Mouse (Mus musculus) MEL (cell line): ENCODE data around the gene B9d2. TPM values are rescaled to one million over a fixed set of nuclear protein-coding genes. Genes with fewer than 3 reads are reported as not detected.

Experiments
- DNase-seq: peaks from one replicate; pipeline ENCODE4 v3.0.0; 2011; ENCODE audit warnings: low read depth, low spot score
- H3K27ac ChIP-seq: 2 replicates; pipeline ENCODE4 v1.5.1; 2012; ENCODE audit warnings: low read depth, mild to moderate bottlenecking, control low read depth, low read length, moderate library complexity; ENCODE audit not compliant: control insufficient read depth
- H3K27me3 ChIP-seq, 2 experiments: fragments of 150-350 bp in 1 of 2; sonication (generic) in 1 of 2; 2 replicates each; pipeline ENCODE4 v1.6.1; 2012; ENCODE audit warnings: low read length in 2 of 2, mild to moderate bottlenecking in 2 of 2, improper control_type of control experiment in 1 of 2, moderate library complexity in 1 of 2; ENCODE audit not compliant: insufficient read depth in 2 of 2, control insufficient read depth in 1 of 2
- H3K36me3 ChIP-seq, 2 experiments: 2 replicates each; pipeline ENCODE4 v1.6.1; 2012 to 2014; ENCODE audit warnings: low read length in 2 of 2, improper control_type of control experiment in 1 of 2, inconsistent platforms in 1 of 2, mild to moderate bottlenecking in 1 of 2; ENCODE audit not compliant: insufficient read depth in 2 of 2, control insufficient read depth in 1 of 2
- H3K4me1 ChIP-seq, 2 experiments: fragments of 150-350 bp in 1 of 2; sonication (generic) in 1 of 2; 2 replicates each; pipeline ENCODE4 v1.6.1; 2012; ENCODE audit warnings: low read length in 2 of 2, improper control_type of control experiment in 1 of 2, mild to moderate bottlenecking in 1 of 2; ENCODE audit not compliant: insufficient read depth in 2 of 2, control insufficient read depth in 1 of 2
- H3K4me3 ChIP-seq, 2 experiments: fragments of 150-350 bp in 1 of 2; sonication (generic) in 1 of 2; 2 replicates each; pipeline ENCODE4 v1.5.1; 2012; ENCODE audit warnings: low read depth in 2 of 2, low read length in 2 of 2, mild to moderate bottlenecking in 2 of 2, moderate library complexity in 2 of 2, control low read depth in 1 of 2, improper control_type of control experiment in 1 of 2; ENCODE audit not compliant: control insufficient read depth in 1 of 2, insufficient read depth in 1 of 2
- H3K79me2 ChIP-seq: 2 replicates; pipeline ENCODE4 v1.6.1; 2012; ENCODE audit warnings: mild to moderate bottlenecking, low read length, moderate library complexity; ENCODE audit not compliant: control insufficient read depth, poor library complexity, insufficient read depth
- H3K9ac ChIP-seq: 2 replicates; pipeline ENCODE4 v1.6.1; 2012; ENCODE audit warnings: low read depth, mild to moderate bottlenecking, control low read depth, low read length, moderate library complexity; ENCODE audit not compliant: control insufficient read depth, poor library complexity, severe bottlenecking
- H3K9me3 ChIP-seq: fragments of 150-350 bp; sonication (generic); replicated peaks from 2 replicates; pipeline ENCODE4 v1.6.1; 2012; ENCODE audit warnings: mild to moderate bottlenecking, low read length, improper control_type of control experiment, moderate library complexity; ENCODE audit not compliant: insufficient read depth
- BHLHE40 ChIP-seq: IDR thresholded peaks from 2 replicates; pipeline ENCODE4 v1.6.1; 2012; ENCODE audit warnings: low read depth, mild to moderate bottlenecking, inconsistent platforms, low read length, improper control_type of control experiment, borderline replicate concordance
- E2F4 ChIP-seq: IDR thresholded peaks from 2 replicates; pipeline ENCODE4 v1.6.1; 2011; ENCODE audit warnings: low read depth, low read length, improper control_type of control experiment, borderline replicate concordance
- GATA1 ChIP-seq: IDR thresholded peaks from 2 replicates; pipeline ENCODE4 v1.6.1; 2011; ENCODE audit warnings: low read depth, low read length, improper control_type of control experiment
- MEF2A ChIP-seq: IDR thresholded peaks from 2 replicates; pipeline ENCODE4 v1.6.1; 2014; ENCODE audit warnings: low read depth, mild to moderate bottlenecking, inconsistent platforms, low read length, improper control_type of control experiment; ENCODE audit not compliant: poor library complexity, insufficient replicate concordance, severe bottlenecking; ENCODE audit errors: extremely low read depth
- MYB ChIP-seq: IDR thresholded peaks from 2 replicates; pipeline ENCODE4 v1.6.1; 2011; ENCODE audit warnings: mild to moderate bottlenecking, low read depth, low read length, improper control_type of control experiment
- POLR2A ChIP-seq, 2 experiments: IDR thresholded peaks; 2 replicates each; pipeline ENCODE4 v1.6.1; 2011 to 2012; ENCODE audit warnings: low read length in 2 of 2, mild to moderate bottlenecking in 2 of 2, control low read depth in 1 of 2, improper control_type of control experiment in 1 of 2, low read depth in 1 of 2, moderate library complexity in 1 of 2; ENCODE audit not compliant: control insufficient read depth in 1 of 2, insufficient read depth in 1 of 2, poor library complexity in 1 of 2
- SIN3A ChIP-seq: IDR thresholded peaks from 2 replicates; pipeline ENCODE4 v1.6.1; 2012; ENCODE audit warnings: low read length, improper control_type of control experiment, inconsistent platforms
- TAL1 ChIP-seq: IDR thresholded peaks from 2 replicates; pipeline ENCODE4 v1.6.1; 2012; ENCODE audit warnings: mild to moderate bottlenecking, inconsistent platforms, low read length, moderate library complexity, mixed read lengths
- TBP ChIP-seq: IDR thresholded peaks from 2 replicates; pipeline ENCODE4 v1.8.0; 2011; ENCODE audit warnings: low read depth, low read length, improper control_type of control experiment
- TCF12 ChIP-seq: IDR thresholded peaks from 2 replicates; pipeline ENCODE4 v1.6.1; 2014; ENCODE audit warnings: low read depth, mild to moderate bottlenecking, inconsistent platforms, low read length, improper control_type of control experiment, moderate library complexity
- UBTF ChIP-seq: IDR thresholded peaks from 2 replicates; pipeline ENCODE4 v1.6.1; 2012; ENCODE audit warnings: low read depth, mild to moderate bottlenecking, inconsistent platforms, low read length, improper control_type of control experiment, moderate library complexity, borderline replicate concordance; ENCODE audit not compliant: insufficient read depth
- USF1 ChIP-seq: IDR thresholded peaks from 2 replicates; pipeline ENCODE4 v1.6.1; 2014; ENCODE audit warnings: low read depth, mild to moderate bottlenecking, inconsistent platforms, low read length, improper control_type of control experiment, moderate library complexity
- ZMIZ1 ChIP-seq: IDR thresholded peaks from 2 replicates; pipeline ENCODE4 v1.6.1; 2012; ENCODE audit warnings: low read depth, mild to moderate bottlenecking, inconsistent platforms, low read length, improper control_type of control experiment, moderate library complexity
- ZNF384 ChIP-seq: IDR thresholded peaks from 2 replicates; pipeline ENCODE4 v1.6.1; 2012; ENCODE audit warnings: low read depth, mild to moderate bottlenecking, inconsistent platforms, low read length, improper control_type of control experiment
- polyA plus RNA-seq, 2 experiments: library from polyadenylated mRNA; stranded (reverse) in 1 of 2; unstranded in 1 of 2; fragments of >175 nt in 1 of 2; fragments of >200 nt in 1 of 2; gene quantifications; 2 replicates each; pipeline versions ENCODE4 v1.2.1 to v1.2.4; 2012; ENCODE audit warnings: low replicate concordance in 2 of 2, low read depth in 1 of 2; ENCODE audit not compliant: insufficient read length in 2 of 2, insufficient read depth in 1 of 2, missing spikeins in 1 of 2
- total RNA-seq: library from RNA; depleted of rRNA; stranded (reverse); fragments of 300-350 nt; gene quantifications from 2 replicates; pipeline ENCODE4 v1.2.3, GENCODE M21; 2012

B9d2 gene
- total and polyA plus RNA-seq, 3 experiments: 70.4 to 108 TPM; not detected in 1

DNA sequence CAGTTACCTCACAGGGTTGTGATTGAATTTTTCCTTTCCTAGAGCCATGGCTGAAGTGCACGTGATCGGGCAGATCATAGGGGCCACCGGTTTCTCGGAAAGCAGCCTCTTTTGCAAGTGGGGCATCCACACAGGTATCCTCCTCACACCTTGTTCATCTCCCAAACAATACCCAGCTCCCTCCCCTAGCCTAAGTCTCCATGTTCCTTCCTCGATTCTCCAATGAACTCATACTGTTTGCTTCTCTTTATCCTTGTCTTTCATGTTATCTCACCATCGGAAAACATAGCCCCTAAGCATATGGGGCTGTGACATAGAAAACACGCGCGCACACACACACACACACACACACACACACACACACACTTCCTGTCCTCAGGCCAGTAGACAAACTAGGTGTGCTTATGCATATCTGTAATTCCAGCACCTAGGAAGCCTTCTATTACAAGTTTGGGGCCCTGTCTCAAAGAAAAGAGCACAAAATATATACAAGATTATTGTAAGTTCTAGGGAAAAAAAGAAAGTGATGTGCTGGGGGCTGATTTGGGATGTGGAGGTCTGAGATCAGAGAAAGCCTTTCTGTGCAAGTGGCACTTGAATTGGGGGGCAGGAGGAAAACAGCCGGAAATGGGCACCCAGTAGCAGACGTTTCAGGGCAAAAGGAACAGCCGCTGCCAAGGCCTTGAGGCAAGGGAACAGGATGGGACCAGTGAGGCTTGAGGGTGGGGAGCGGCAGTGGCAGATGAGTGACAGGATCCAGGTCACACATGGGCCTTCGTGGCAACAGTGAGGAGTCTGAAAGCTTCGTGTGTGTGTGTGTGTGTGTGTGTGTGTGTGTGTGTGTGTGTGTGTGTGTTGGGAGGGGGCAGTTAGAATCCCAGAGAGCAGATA, 1.0 kb downstream of the B9d2 start:
- peaks cover 0 to 60% of the 10 kb centered on the region in 2 experiments; a peak in 2 of 4 replicates for H3K36me3 ChIP-seq
- peak overlapping the region; percentile 81 for H3K9ac ChIP-seq
- peaks cover 17 to 68% of the 10 kb centered on the region in 2 experiments for H3K4me1 ChIP-seq
- H3K79me2 ChIP-seq: peaks cover 35% of the 10 kb centered on the region
- peak; percentile 68 for DNase-seq
- H3K4me3 ChIP-seq: peak overlapping the region; percentile 43 to 46
- TF ChIP-seq BHLHE40 (no peak), ZMIZ1 (no peak), POLR2A (IDR thresholded peaks at IDR 0.05; ENCODE audit: control insufficient read depth in 1 of 2, insufficient read depth in 1 of 2, low read depth in 1 of 2, low read length in 2 of 2, poor library complexity in 1 of 2) (0 out of 4 replicates have a peak, but pooled peaks of 1 of the 2 experiments have one; percentile 43), SIN3A (no peak)
- no peaks in the 10 kb centered on the region for H3K9me3 ChIP-seq
- peak overlapping the region; percentile 99 for H3K27ac ChIP-seq
- H3K27me3 ChIP-seq: no peaks in the 10 kb centered on the region

- TF ChIP-seq UBTF: 0 out of 2 replicates have a peak, but pooled peaks have one; percentile 20
- TF ChIP-seq TBP: peak; percentile 89
- peak; percentile 87 for TF ChIP-seq GATA1
- TF ChIP-seq SIN3A: no peak
- peak in 1 of 2 experiments; percentile 94; a peak in 3 of 4 replicates for TF ChIP-seq POLR2A (IDR thresholded peaks at IDR 0.05; ENCODE audit: control insufficient read depth in 1 of 2, insufficient read depth in 1 of 2, low read depth in 1 of 2, low read length in 2 of 2, poor library complexity in 1 of 2)
- no peak for TF ChIP-seq TCF12
- TF ChIP-seq USF1: no peak
- TF ChIP-seq MEF2A: no peak
- peak; percentile 70 for TF ChIP-seq TAL1
- no peak for TF ChIP-seq E2F4
- no peak for TF ChIP-seq ZNF384
- no peak for TF ChIP-seq MYB
- peak; percentile 98 for DNase-seq
- no peaks in the 10 kb centered on the region for H3K27me3 ChIP-seq
- peaks cover 15 to 57% of the 10 kb centered on the region in 2 experiments for H3K4me1 ChIP-seq
- H3K9ac ChIP-seq: peak overlapping the region; percentile 81
- H3K9me3 ChIP-seq: no peaks in the 10 kb centered on the region
- H3K27ac ChIP-seq: peak overlapping the region; percentile 99
- H3K4me3 ChIP-seq: peak overlapping the region; percentile 0 to 43; a peak in 3 of 4 replicates
- peaks cover 53% of the 10 kb centered on the region for H3K79me2 ChIP-seq
- peaks cover 0 to 51% of the 10 kb centered on the region in 2 experiments; a peak in 2 of 4 replicates for H3K36me3 ChIP-seq
Observed at GRCm38 (mm10) chr7:25683474-25684180, 3.0 kb downstream of the B9d2 start.
